Mouse (Mus musculus) midbrain, embryonic 16.5 days (tissue): ENCODE results near the gene Rangap1. TPM values are rescaled to one million over a fixed set of nuclear protein-coding genes. Genes with fewer than 3 reads are reported as not detected.

Experiments
- ATAC-seq: fragments of 200-750 bp; cut with Nextera tagmentation; 2 replicates; pipeline ENCODE4 v1.8.0; 2017; ENCODE audit warnings: moderate TSS enrichment
- H3K27ac ChIP-seq: fragments of 300-500 bp; sonication (generic); 2 replicates; pipeline ENCODE4 v1.5.1; 2014; ENCODE audit warnings: mild to moderate bottlenecking, low read length, mixed read lengths
- H3K27me3 ChIP-seq: fragments of 300-500 bp; sonication (generic); 2 replicates; pipeline ENCODE4 v1.6.1; 2014; ENCODE audit warnings: low read depth, low read length, mixed read lengths; ENCODE audit not compliant: control insufficient read depth, insufficient read depth
- H3K36me3 ChIP-seq: fragments of 300-500 bp; sonication (generic); 2 replicates; pipeline ENCODE4 v1.6.1; 2014; ENCODE audit warnings: mild to moderate bottlenecking, low read length, moderate library complexity, mixed read lengths; ENCODE audit not compliant: control insufficient read depth, insufficient read depth
- H3K4me1 ChIP-seq: fragments of 300-500 bp; sonication (generic); 2 replicates; pipeline ENCODE4 v1.6.1; 2014; ENCODE audit warnings: mild to moderate bottlenecking, low read length, mixed read lengths; ENCODE audit not compliant: control insufficient read depth, insufficient read depth
- H3K4me2 ChIP-seq: fragments of 300-500 bp; sonication (generic); 2 replicates; pipeline ENCODE4 v1.6.1; 2014; ENCODE audit warnings: mild to moderate bottlenecking, low read length, mixed read lengths
- H3K4me3 ChIP-seq: fragments of 300-500 bp; sonication (generic); 2 replicates; pipeline ENCODE4 v1.5.1; 2014; ENCODE audit warnings: low read depth, mild to moderate bottlenecking, low read length, moderate library complexity, mixed read lengths
- H3K9ac ChIP-seq: fragments of 300-500 bp; sonication (generic); 2 replicates; pipeline ENCODE4 v1.6.1; 2014; ENCODE audit warnings: low read depth, low read length, mixed read lengths
- H3K9me3 ChIP-seq: fragments of 300-500 bp; sonication (generic); replicated peaks from 2 replicates; pipeline ENCODE4 v1.6.1; 2014; ENCODE audit warnings: mild to moderate bottlenecking, low read length, mixed read lengths; ENCODE audit not compliant: control insufficient read depth, poor library complexity, severe bottlenecking
- WGBS: fragments of 180-500 bp; shearing (Covaris S2); extraction: QIAGEN DNeasy Blood & Tissue Kit; methylation state at CpG from one replicate; pipeline ENCODE4 v1.1.7; 2014; 5-methylcytosine and 5-hydroxymethylcytosine counted together
- polyA plus RNA-seq: library from polyadenylated mRNA; unstranded; fragments of >200 nt; fragmentation: Nextera tagmentation; extraction: Ambion mirVana; gene quantifications from 2 replicates; pipeline ENCODE4 v1.2.1, GENCODE M21; 2015

Rangap1 gene
- polyA plus RNA-seq, 1 experiment from 2014 or later = 161 TPM

- Histone ChIP-seq H3K4me2 (peak overlapping the region; percentile 79), H3K9me3 (no peaks in the 10 kb centered on the region), H3K27ac (no peak overlapping the region), H3K4me3 (peak overlapping the region; percentile 81), H3K27me3 (no peaks in the 10 kb centered on the region), H3K36me3 (0 out of 2 replicates have a peak, but pooled peaks cover 2% of the 10 kb centered on the region), H3K9ac (no peak overlapping the region), H3K4me1 (peaks cover 10% of the 10 kb centered on the region)
- peak; percentile 15 for ATAC-seq
- WGBS = 66% methylated on average over 10 of the region's 10 CpGs
Observed at GRCm38 (mm10) chr15:81663281-81663680, 82.0 kb downstream of the Rangap1 start.

DNA sequence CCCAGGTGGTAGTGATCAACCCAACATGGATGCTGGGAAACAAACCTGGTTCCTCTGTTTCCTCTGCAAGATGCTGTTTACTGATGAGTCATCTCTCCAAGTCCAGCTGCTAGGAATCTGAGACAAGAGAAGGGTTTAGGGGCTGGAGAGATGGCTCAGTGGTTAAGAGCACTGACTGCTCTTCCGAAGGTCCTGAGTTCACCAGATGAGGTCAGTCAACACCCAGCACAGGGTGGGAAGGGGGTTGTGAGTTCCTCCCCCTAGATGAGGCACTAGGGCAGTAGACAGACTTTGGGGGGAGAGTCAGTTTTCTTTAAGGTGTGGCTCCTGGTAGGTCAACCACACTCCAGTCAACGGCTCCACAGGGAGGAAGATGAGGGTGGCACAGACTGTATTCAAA is 83.6 kb downstream of the Rangap1 start:
- Histone ChIP-seq H3K9me3 (no peaks in the 10 kb centered on the region), H3K36me3 (no peaks in the 10 kb centered on the region), H3K4me2 (no peak overlapping the region), H3K27ac (no peak overlapping the region), H3K4me1 (peaks cover 10% of the 10 kb centered on the region), H3K4me3 (no peak overlapping the region), H3K9ac (no peak overlapping the region), H3K27me3 (no peaks in the 10 kb centered on the region)
- 96% methylated on average over 2 of the region's 2 CpGs for WGBS
- no peak for ATAC-seq

Other genes with a start within 250 kb of the Rangap1 start
- gene Ep300, start 160.2 kb downstream of the Rangap1 start, polyA plus RNA-seq = 18.9 and 21.2 TPM in 2 replicates
- 31.9 and 32.8 TPM in 2 replicates for gene L3mbtl2, start 81.6 kb downstream of the Rangap1 start, polyA plus RNA-seq
- gene Chadl, start 48.2 kb downstream of the Rangap1 start, polyA plus RNA-seq = 41.4 and 42.5 TPM in 2 replicates
- 53.1 and 54.2 TPM in 2 replicates for gene Zc3h7b, start 473 bp downstream of the Rangap1 start, polyA plus RNA-seq
- 22.7 and 22.8 TPM in 2 replicates for gene Tef, start 56.9 kb upstream of the Rangap1 start, polyA plus RNA-seq
- gene Tob2, start 113.3 kb upstream of the Rangap1 start, polyA plus RNA-seq = 15.6 and 17.1 TPM in 2 replicates
- 107 and 117 TPM in 2 replicates for gene Phf5a, start 126.4 kb upstream of the Rangap1 start, polyA plus RNA-seq
- 252 and 272 TPM in 2 replicates for gene Aco2, start 126.8 kb upstream of the Rangap1 start, polyA plus RNA-seq
- 74.3 and 77.2 TPM in 2 replicates for gene Polr3h, start 180.7 kb upstream of the Rangap1 start, polyA plus RNA-seq
- gene Csdc2, start 191.2 kb upstream of the Rangap1 start, polyA plus RNA-seq = 241 and 293 TPM in 2 replicates
- gene Pmm1, start 215.4 kb upstream of the Rangap1 start, polyA plus RNA-seq = 81.4 and 107 TPM in 2 replicates
- gene 1700029P11Rik, start 235.0 kb upstream of the Rangap1 start, polyA plus RNA-seq = not detected in 2 replicates
- 36.5 and 37.3 TPM in 2 replicates for gene Xrcc6, start 242.3 kb upstream of the Rangap1 start, polyA plus RNA-seq